Comparison of ENCODE assay signal across 28 mouse cellular contexts in the genomic region with DNA sequence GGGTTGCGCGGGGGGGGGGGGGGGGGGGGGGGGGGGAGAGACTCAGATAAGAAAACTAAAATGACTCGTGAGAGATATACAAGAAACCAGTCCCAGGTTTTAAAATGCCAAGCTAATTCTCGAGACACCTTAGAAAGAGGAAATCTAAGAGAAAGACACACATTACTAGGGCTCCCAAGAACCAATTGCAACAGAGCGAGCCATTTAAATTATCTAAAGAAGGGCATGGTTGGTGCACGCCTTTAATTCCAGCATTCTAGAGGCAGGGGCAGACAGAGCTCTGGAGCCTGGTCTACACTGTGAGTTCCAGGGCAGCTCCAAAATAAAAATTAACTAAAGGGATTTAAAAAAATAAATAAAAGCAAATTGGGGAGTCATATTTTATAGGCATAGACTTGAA. TPM values are rescaled to one million over a fixed set of nuclear protein-coding genes. Genes with fewer than 3 reads are reported as not detected.
DNase-seq lines count a peak whose midpoint lies in the region; ATAC-seq and TF ChIP-seq lines count a peak whose summit lies in the region.
"Had no signal": no experiment of that assay in that cellular context is flagged by ENCODE, and none has a peak within 500 bp of the region (broad histone marks: within the 10 kb centered on the region; RNA-seq: fewer than 3 reads in every experiment).

No protein-coding gene starts in this region.

- no peaks in the 10 kb centered on the region for H3K4me1 ChIP-seq in liver, postnatal 0 days (ENCODE audit: insufficient read depth)
- peaks cover 5 to 23% of the 10 kb centered on the region in 2 experiments; a peak in 3 of 4 replicates for H3K4me1 ChIP-seq in CH12.LX (ENCODE audit: control insufficient read depth in 1 of 2, insufficient read depth in 2 of 2)
- H3K4me1 ChIP-seq in cortical plate, adult 2 months (ENCODE audit: control insufficient read depth, insufficient read depth, low read length) = peaks cover 22% of the 10 kb centered on the region
- H3K4me1 ChIP-seq in intestine, embryonic 15.5 days (replicated peaks) = no peaks in the 10 kb centered on the region
- H3K4me1 ChIP-seq: embryonic facial prominence, embryonic 10.5 days; midbrain, embryonic 10.5 days had no signal

- TF ChIP-seq EP300 in liver, postnatal 0 days (IDR thresholded peaks at IDR 0.05; ENCODE audit: low read depth) = no peak
- no peak for TF ChIP-seq EP300 in CH12.LX (IDR thresholded peaks at IDR 0.05; ENCODE audit: low read length)

- dilution Hi-C loops in CH12.LX (cut with MboI; ENCODE audit: extremely low pct_ligation_motif_present, extremely low pct_unique_long_range_greater_than_20kb, low sequenced_read_pairs) = no loop called here

- 37% methylated on average over 4 of the region's 6 CpGs for WGBS in liver, postnatal 0 days (ENCODE audit: insufficient replicate concordance)
- 70% methylated on average over 4 of the region's 6 CpGs for WGBS in intestine, embryonic 15.5 days

- H3K4me2 ChIP-seq in liver, postnatal 0 days (ENCODE audit: low read depth, low read length) = 0 out of 2 replicates have a peak overlapping the region, but pooled peaks have one; percentile 6
- H3K4me2 ChIP-seq in CH12.LX (ENCODE audit: insufficient read depth, low read depth, poor library complexity, severe bottlenecking) = peak overlapping the region; percentile 95
- no peak overlapping the region for H3K4me2 ChIP-seq in intestine, embryonic 15.5 days (replicated peaks)
- H3K4me2 ChIP-seq: forebrain, embryonic 15.5 days; heart, embryonic 15.5 days; hindbrain, embryonic 14.5 days; limb, embryonic 15.5 days had no signal

- H3K27ac ChIP-seq in gastrocnemius, adult 2 months = peak overlapping the region; percentile 74
- no peak overlapping the region for H3K27ac ChIP-seq in liver, postnatal 0 days (ENCODE audit: low read depth)
- H3K27ac ChIP-seq in CH12.LX (ENCODE audit: insufficient read depth, low read depth) = no peak overlapping the region
- peak overlapping the region; percentile 48; the same call in 1 of the 2 replicates for H3K27ac ChIP-seq in cortical plate, adult 2 months (ENCODE audit: insufficient read depth, low read length)
- no peak overlapping the region for H3K27ac ChIP-seq in intestine, embryonic 15.5 days
- H3K27ac ChIP-seq: embryonic facial prominence, embryonic 10.5 days; forebrain, embryonic 15.5 days; heart, embryonic 15.5 days; hindbrain, embryonic 14.5 days; kidney, postnatal 0 days; limb, embryonic 15.5 days; midbrain, embryonic 10.5 days had no signal

- no peaks in the 10 kb centered on the region for H3K27me3 ChIP-seq in liver, postnatal 0 days (ENCODE audit: insufficient read depth, low read length)
- no peaks in the 10 kb centered on the region for H3K27me3 ChIP-seq in CH12.LX (replicated peaks)
- no peaks in the 10 kb centered on the region for H3K27me3 ChIP-seq in intestine, embryonic 15.5 days (replicated peaks)
- H3K27me3 ChIP-seq: forebrain, embryonic 15.5 days; heart, embryonic 15.5 days; limb, embryonic 15.5 days had no signal

- H3K4me3 ChIP-seq in gastrocnemius, adult 2 months = peak overlapping the region; percentile 45
- no peak overlapping the region for H3K4me3 ChIP-seq in liver, postnatal 0 days (ENCODE audit: low read depth, low read length)
- no peak overlapping the region for H3K4me3 ChIP-seq in CH12.LX (replicated peaks in 1 of 3; ENCODE audit: low read depth in 2 of 3, low read length in 2 of 3, poor library complexity in 1 of 3)
- H3K4me3 ChIP-seq in cortical plate, adult 2 months (ENCODE audit: insufficient read depth, low read length) = no peak overlapping the region
- no peak overlapping the region for H3K4me3 ChIP-seq in intestine, embryonic 15.5 days (replicated peaks)
- H3K4me3 ChIP-seq: embryonic facial prominence, embryonic 10.5 days; forebrain, embryonic 15.5 days; heart, embryonic 15.5 days; limb, embryonic 15.5 days; midbrain, embryonic 10.5 days had no signal

- peaks cover 4% of the 10 kb centered on the region; the same call in 1 of the 2 replicates for H3K79me2 ChIP-seq in CH12.LX (replicated peaks; ENCODE audit: control insufficient read depth, extremely low read depth, insufficient read depth, poor library complexity, severe bottlenecking)

- H3K9ac ChIP-seq in liver, postnatal 0 days (replicated peaks) = no peak overlapping the region
- peak overlapping the region; percentile 39; the same call in 1 of the 2 replicates for H3K9ac ChIP-seq in CH12.LX (ENCODE audit: insufficient read depth, low read depth)
- H3K9ac ChIP-seq in intestine, embryonic 15.5 days = no peak overlapping the region
- H3K9ac ChIP-seq: forebrain, embryonic 15.5 days; heart, embryonic 15.5 days; hindbrain, embryonic 14.5 days; limb, embryonic 15.5 days had no signal

- no peaks in the 10 kb centered on the region for H3K36me3 ChIP-seq in liver, postnatal 0 days (replicated peaks; ENCODE audit: insufficient read depth, low read length)
- no peaks in the 10 kb centered on the region for H3K36me3 ChIP-seq in CH12.LX (replicated peaks in 1 of 2; ENCODE audit: control insufficient read depth in 1 of 2, insufficient read depth in 1 of 2, low read length in 1 of 2)
- no peaks in the 10 kb centered on the region for H3K36me3 ChIP-seq in intestine, embryonic 15.5 days
- H3K36me3 ChIP-seq: forebrain, embryonic 15.5 days; heart, embryonic 15.5 days; limb, embryonic 15.5 days had no signal

- intact Hi-C loops in gastrocnemius, adult 2 months (cut with DNase I) = no loop called here
- intact Hi-C loops in gastrocnemius, postnatal 14 days (cut with DNase I; ENCODE audit: low total_unique reads) = no loop called here

- no peak for TF ChIP-seq CTCF in gastrocnemius, adult 2 months (IDR thresholded peaks at IDR 0.05)
- no peak for TF ChIP-seq CTCF in liver, postnatal 0 days (IDR thresholded peaks at IDR 0.05; ENCODE audit: low read depth)
- TF ChIP-seq CTCF in CH12.LX (conservative IDR thresholded peaks at IDR 0.05 in 1 of 2, IDR thresholded peaks at IDR 0.05 in 1 of 2; ENCODE audit: low read depth in 2 of 2, low read length in 2 of 2) = no peak
- TF ChIP-seq CTCF in cortical plate, adult 2 months (IDR thresholded peaks at IDR 0.05; ENCODE audit: extremely low read depth, insufficient read depth, low read length) = no peak

- no peak for TF ChIP-seq POLR2A in CH12.LX (IDR thresholded peaks at IDR 0.05; ENCODE audit: low read depth, low read length)
- no peak for TF ChIP-seq POLR2A in cortical plate, adult 2 months (IDR thresholded peaks at IDR 0.05; ENCODE audit: extremely low read depth, insufficient read depth, low read length)

- no peaks in the 10 kb centered on the region for H3K9me3 ChIP-seq in liver, postnatal 0 days (ENCODE audit: low read length)
- peaks cover 6% of the 10 kb centered on the region for H3K9me3 ChIP-seq in CH12.LX (replicated peaks; ENCODE audit: low read length)
- no peaks in the 10 kb centered on the region for H3K9me3 ChIP-seq in intestine, embryonic 15.5 days
- H3K9me3 ChIP-seq: embryonic facial prominence, embryonic 10.5 days; forebrain, embryonic 15.5 days; heart, embryonic 15.5 days; limb, embryonic 15.5 days had no signal

- ATAC-seq in liver, postnatal 0 days = no peak
- no peak for ATAC-seq in intestine, embryonic 15.5 days
- ATAC-seq: forebrain, embryonic 15.5 days; inflammation-experienced regulatory T-cells, adult 6 months; midbrain, embryonic 16.5 days had no signal

- TF ChIP-seq RAD21 in CH12.LX (IDR thresholded peaks at IDR 0.05; ENCODE audit: low read depth, low read length) = no peak

- no peak for DNase-seq in gastrocnemius, adult 2 months
- no peak for DNase-seq in gastrocnemius, postnatal 14 days
- no peak for DNase-seq in liver, postnatal 0 days
- DNase-seq in liver = no peak
- DNase-seq in CH12.LX (ENCODE audit: extremely low read depth) = no peak
- no peak for DNase-seq in gastrocnemius, postnatal 25 days
- DNase-seq: adrenal gland, adult 8-10 months; cerebellum, adult 2 months; cerebellum, postnatal 25 days; gastrocnemius, postnatal 10 days; heart, postnatal 36 days; kidney, adult 2 months; lung, adult 18-20 months had no signal

- in situ Hi-C loops in CH12.LX (cut with MboI; ENCODE audit: low pct_ligation_motif_present, low pct_unique_long_range_greater_than_20kb, low sequenced_read_pairs) = no loop called here

TF ChIP-seq in CH12.LX, 34 proteins besides CTCF, POLR2A, EP300 and RAD21:
- TF ChIP-seq TBP (conservative IDR thresholded peaks at IDR 0.05; ENCODE audit: low read depth, low read length) (no peak), MYC (IDR thresholded peaks at IDR 0.05; ENCODE audit: low read depth, low read length) (no peak)

RNA-seq across cellular contexts. Expression of a gene that starts 12.6 kb away (rescaled TPM):
- 10 to 100 TPM; 19.4 to 23.0 TPM for total RNA-seq in gastrocnemius, adult 2 months (2021)
- 10 to 100 TPM; 42.4 to 47.0 TPM for total RNA-seq in gastrocnemius, postnatal 14 days (2021)
- 18.3 and 19.7 TPM in 2 replicates for polyA plus RNA-seq in liver, postnatal 0 days (2015; fragmentation: Nextera tagmentation; extraction: Ambion mirVana)
- total RNA-seq in CH12.LX (2012; rRNA removed) = 20.8 and 28.9 TPM in 2 replicates
- total RNA-seq in CH12.LX (2014; rRNA removed) = 15.8 and 16.6 TPM in 2 replicates
- 17.4 and 18.6 TPM in 2 replicates for polyA plus RNA-seq in CH12.LX (2012; ENCODE audit: insufficient read length, low read depth)
- polyA plus RNA-seq in cortical plate, adult 2 months (2012; rRNA removed) = 168 and 176 TPM in 2 replicates
- polyA plus RNA-seq in intestine, embryonic 15.5 days (2015; fragmentation: Nextera tagmentation; extraction: Ambion mirVana) = 136 and 138 TPM in 2 replicates
- 10 to 100 TPM; 21.6 to 26.7 TPM for total RNA-seq in gastrocnemius, postnatal 25 days (2021)

RNA-seq across cellular contexts. Expression of a gene that starts 37.0 kb away (rescaled TPM):
- total RNA-seq in gastrocnemius, adult 2 months (2021) = not detected
- not detected for total RNA-seq in gastrocnemius, postnatal 14 days (2021)
- not detected in 2 replicates for polyA plus RNA-seq in liver, postnatal 0 days (2015; fragmentation: Nextera tagmentation; extraction: Ambion mirVana)
- total RNA-seq in CH12.LX (2012; rRNA removed) (not detected in 2 replicates), CH12.LX (2014; rRNA removed) (not detected in 2 replicates)
- polyA plus RNA-seq in CH12.LX (2012; ENCODE audit: insufficient read length, low read depth) = not detected in 2 replicates
- polyA plus RNA-seq in cortical plate, adult 2 months (2012; rRNA removed) = 0.15 and 0.28 TPM in 2 replicates
- polyA plus RNA-seq in intestine, embryonic 15.5 days (2015; fragmentation: Nextera tagmentation; extraction: Ambion mirVana) = 234 and 297 TPM in 2 replicates
- total RNA-seq in gastrocnemius, postnatal 25 days (2021) = not detected
- total RNA-seq: adrenal gland, adult 8-10 months; ES-E14; gastrocnemius, postnatal 10 days; heart, postnatal 36 days; layer of hippocampus, postnatal 25 days; left cerebral cortex, postnatal 25 days had no signal
- polyA plus RNA-seq: cerebellum, adult 2 months; embryonic facial prominence, embryonic 10.5 days; forebrain, embryonic 15.5 days; hindbrain, embryonic 14.5 days; inflammation-experienced regulatory T-cells, adult 6 months; kidney, adult 2 months; midbrain, embryonic 10.5 days; neural tube, embryonic 14.5 days had no signal

Comparison
In these comparisons a context has a peak if more than half of its experiments do, and no peak if none do; other contexts are left out.
1. H3K27ac ChIP-seq: peak in gastrocnemius, adult 2 months (single experiment) and cortical plate, adult 2 months (single experiment); none in liver, postnatal 0 days (single experiment), CH12.LX (single experiment) and intestine, embryonic 15.5 days (single experiment).